Mouse (Mus musculus) neural tube, embryonic 14.5 days (tissue): ENCODE measurements around the gene Adgrl3. TPM values are rescaled to one million over a fixed set of nuclear protein-coding genes. Genes with fewer than 3 reads are reported as not detected.

ENCODE experiments used
- ATAC-seq: fragments of 200-750 bp; cut with Nextera tagmentation; 2 replicates; pipeline ENCODE4 v1.8.0; 2017; ENCODE audit warnings: low read depth, mild to moderate bottlenecking, moderate TSS enrichment, moderate library complexity
- H3K27ac ChIP-seq: fragments of 300-500 bp; sonication (generic); 2 replicates; pipeline ENCODE4 v1.5.1; 2014; ENCODE audit warnings: low read depth, mild to moderate bottlenecking, control low read depth, low read length, moderate library complexity, mixed read lengths
- H3K27me3 ChIP-seq: fragments of 300-500 bp; sonication (generic); 2 replicates; pipeline ENCODE4 v1.6.1; 2014; ENCODE audit warnings: low read length; ENCODE audit not compliant: control insufficient read depth, insufficient read depth
- H3K36me3 ChIP-seq: fragments of 300-500 bp; sonication (generic); 2 replicates; pipeline ENCODE4 v1.6.1; 2014; ENCODE audit warnings: low read length, mixed read lengths; ENCODE audit not compliant: control insufficient read depth, insufficient read depth
- H3K4me1 ChIP-seq: fragments of 300-500 bp; sonication (generic); 2 replicates; pipeline ENCODE4 v1.6.1; 2014; ENCODE audit warnings: low read length; ENCODE audit not compliant: control insufficient read depth, insufficient read depth
- H3K4me2 ChIP-seq: fragments of 300-500 bp; sonication (generic); 2 replicates; pipeline ENCODE4 v1.6.1; 2014; ENCODE audit warnings: mild to moderate bottlenecking, low read depth, low read length, control low read depth
- H3K4me3 ChIP-seq: fragments of 300-500 bp; sonication (generic); 2 replicates; pipeline ENCODE4 v1.5.1; 2014; ENCODE audit warnings: low read depth, low read length, control low read depth, mixed read lengths
- H3K9ac ChIP-seq: fragments of 300-500 bp; sonication (generic); replicated peaks from 2 replicates; pipeline ENCODE4 v1.6.1; 2014; ENCODE audit warnings: low read depth, mild to moderate bottlenecking, control low read depth, low read length, mixed read lengths
- H3K9me3 ChIP-seq: fragments of 300-500 bp; sonication (generic); 2 replicates; pipeline ENCODE4 v1.6.1; 2016; ENCODE audit warnings: low read length; ENCODE audit not compliant: control insufficient read depth
- WGBS: fragments of 180-500 bp; shearing (Covaris S2); extraction: QIAGEN DNeasy Blood & Tissue Kit; methylation state at CpG from one replicate; pipeline ENCODE4 v1.1.7; 2014; 5-methylcytosine and 5-hydroxymethylcytosine counted together
- polyA plus RNA-seq: library from polyadenylated mRNA; unstranded; fragments of >200 nt; fragmentation: Nextera tagmentation; extraction: Ambion mirVana; gene quantifications from 2 replicates; pipeline ENCODE4 v1.2.1, GENCODE M21; 2014

Gene Adgrl3
- polyA plus RNA-seq, 1 experiment from 2014 or later, result 98.7 TPM

DNA sequence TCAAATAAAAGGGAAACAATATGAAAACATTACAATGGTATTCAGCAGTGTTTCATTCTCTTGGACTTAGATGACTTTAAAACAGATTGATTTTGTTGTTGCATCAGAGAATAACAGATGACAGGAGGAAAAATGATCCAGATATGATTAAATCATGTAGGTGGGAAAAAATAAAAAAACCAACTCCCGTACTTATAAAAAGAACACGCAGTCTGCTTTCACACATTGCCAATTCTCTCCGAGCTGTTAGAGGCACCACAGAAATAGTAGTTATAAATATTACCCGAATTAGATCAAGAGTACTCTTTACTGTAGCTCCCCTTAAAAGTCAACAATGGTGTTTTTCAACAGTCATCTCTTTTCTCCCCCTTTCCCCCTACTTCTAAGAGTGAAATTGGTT, 302.1 kb downstream of the Adgrl3 start:
- no peak for ATAC-seq
- H3K36me3 ChIP-seq, result no peaks in the 10 kb centered on the region
- H3K9me3 ChIP-seq, result no peaks in the 10 kb centered on the region
- no peak overlapping the region for H3K4me3 ChIP-seq
- no peaks in the 10 kb centered on the region for H3K4me1 ChIP-seq
- WGBS, result 91% methylated on average over 4 of the region's 4 CpGs
- no peak overlapping the region for H3K27ac ChIP-seq
- no peak overlapping the region for H3K4me2 ChIP-seq
- H3K27me3 ChIP-seq, result no peaks in the 10 kb centered on the region
- no peak overlapping the region for H3K9ac ChIP-seq

DNA sequence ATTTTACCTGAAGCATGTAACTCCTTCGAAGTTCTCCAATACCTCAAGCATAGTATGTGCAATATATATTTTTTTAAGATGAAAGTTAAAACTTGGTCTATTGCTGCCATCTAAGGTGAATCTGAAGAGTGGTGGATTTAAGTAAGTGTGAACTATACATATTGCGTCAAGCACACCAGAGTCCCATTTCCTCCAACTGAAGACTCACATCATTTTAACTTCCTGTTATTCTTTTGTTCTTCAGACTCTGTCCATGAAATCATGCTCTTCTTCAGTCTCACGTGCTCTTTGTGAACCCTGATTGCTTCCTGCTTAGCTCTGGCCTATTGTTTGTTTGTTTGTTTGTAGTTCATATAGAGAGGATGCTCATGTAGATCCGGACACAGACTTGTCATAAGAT, 307.0 kb downstream of the Adgrl3 start:
- no peak overlapping the region for H3K27ac ChIP-seq
- ATAC-seq, result no peak
- 83% methylated on average over 4 of the region's 4 CpGs for WGBS
- no peaks in the 10 kb centered on the region for H3K27me3 ChIP-seq
- H3K9me3 ChIP-seq, result no peaks in the 10 kb centered on the region
- no peak overlapping the region for H3K4me2 ChIP-seq
- no peak overlapping the region for H3K4me3 ChIP-seq
- H3K9ac ChIP-seq, result no peak overlapping the region
- no peaks in the 10 kb centered on the region for H3K4me1 ChIP-seq
- no peaks in the 10 kb centered on the region for H3K36me3 ChIP-seq

DNA sequence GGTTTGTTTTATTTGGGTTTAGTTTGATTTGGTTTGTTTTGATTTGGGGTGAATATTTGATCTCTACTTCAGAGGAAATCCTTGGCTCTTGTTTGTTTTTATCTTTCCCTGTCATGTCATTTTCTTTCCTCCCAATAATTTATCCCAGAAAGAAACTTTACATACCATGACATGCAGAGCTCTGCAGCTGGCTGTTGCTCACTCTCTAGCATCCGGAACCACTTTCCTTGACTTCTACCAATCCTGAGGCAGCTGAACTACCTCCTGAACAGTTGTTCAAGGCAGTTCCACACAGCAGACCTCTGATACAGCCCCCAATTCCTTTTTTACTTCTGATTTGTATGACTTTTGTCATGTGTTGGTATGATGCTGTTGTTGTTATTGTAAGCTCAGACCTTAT, 307.5 kb downstream of the Adgrl3 start:
- H3K4me1 ChIP-seq, result no peaks in the 10 kb centered on the region
- no peak overlapping the region for H3K4me2 ChIP-seq
- 75% methylated on average over 1 of the region's 1 CpGs for WGBS
- no peak overlapping the region for H3K9ac ChIP-seq
- no peak for ATAC-seq
- H3K27ac ChIP-seq, result no peak overlapping the region
- no peaks in the 10 kb centered on the region for H3K27me3 ChIP-seq
- H3K36me3 ChIP-seq, result no peaks in the 10 kb centered on the region
- H3K9me3 ChIP-seq, result no peaks in the 10 kb centered on the region
- no peak overlapping the region for H3K4me3 ChIP-seq

DNA sequence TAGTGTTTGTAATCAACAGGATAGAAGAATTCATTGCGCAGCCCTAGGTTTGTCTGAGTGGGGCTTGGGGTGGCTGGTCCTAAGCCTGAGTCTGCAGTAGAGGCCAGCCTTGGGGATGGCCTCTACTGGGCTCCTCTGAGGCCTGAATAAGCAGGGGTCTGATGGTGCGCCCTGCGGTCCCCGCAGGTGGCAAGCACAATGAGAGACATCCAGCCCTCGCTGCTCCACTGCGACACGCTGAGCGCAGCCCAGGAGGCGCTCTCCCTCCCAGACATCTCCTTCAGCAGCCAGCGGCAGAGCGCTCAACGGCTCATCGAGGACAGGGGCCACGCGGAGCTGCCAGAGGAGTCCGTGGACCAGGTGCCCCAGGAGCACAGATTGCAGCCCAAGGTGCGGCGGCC, 309.6 kb downstream of the Adgrl3 start:
- peak; percentile 60; the same call in 1 of the 2 replicates for ATAC-seq

DNA sequence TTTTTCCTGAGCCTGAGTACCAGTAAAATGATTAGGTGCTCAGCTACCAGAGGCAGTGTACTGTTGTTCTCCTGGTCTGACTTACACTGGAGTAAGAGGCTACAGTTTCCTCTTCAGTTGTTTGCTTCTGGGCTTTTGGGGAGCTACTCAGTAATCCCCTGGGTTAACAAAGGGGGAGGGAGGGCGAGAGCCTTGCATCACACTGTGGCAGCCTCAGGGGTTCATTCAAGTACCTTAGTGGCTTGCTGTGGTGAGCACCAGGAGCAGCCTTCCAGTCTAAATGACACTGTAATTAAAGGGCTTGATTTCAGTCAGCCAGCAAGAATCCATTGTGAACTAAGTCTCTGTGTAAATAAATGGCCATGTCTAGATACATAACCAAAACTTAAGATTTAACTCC, 324.4 kb downstream of the Adgrl3 start:
- 26% methylated on average over 1 of the region's 1 CpGs for WGBS
- no peaks in the 10 kb centered on the region for H3K27me3 ChIP-seq
- ATAC-seq, result no peak
- H3K4me1 ChIP-seq, result peaks cover 3% of the 10 kb centered on the region; the same call in 1 of the 2 replicates
- no peak overlapping the region for H3K4me3 ChIP-seq
- no peak overlapping the region for H3K27ac ChIP-seq
- H3K9me3 ChIP-seq, result no peaks in the 10 kb centered on the region
- no peaks in the 10 kb centered on the region for H3K36me3 ChIP-seq
- no peak overlapping the region for H3K4me2 ChIP-seq
- no peak overlapping the region for H3K9ac ChIP-seq

More for the DNA sequence above, 309.6 kb downstream of the Adgrl3 start:
- Histone ChIP-seq H3K27ac (no peak overlapping the region), H3K36me3 (no peaks in the 10 kb centered on the region), H3K4me1 (no peaks in the 10 kb centered on the region), H3K4me3 (no peak overlapping the region), H3K9ac (0 out of 2 replicates have a peak overlapping the region, but pooled peaks have one; percentile 2), H3K9me3 (no peaks in the 10 kb centered on the region), H3K27me3 (no peaks in the 10 kb centered on the region), H3K4me2 (no peak overlapping the region)
- whole genome bisulfite sequencing, result 18% methylated on average over 18 of the region's 18 CpGs

DNA sequence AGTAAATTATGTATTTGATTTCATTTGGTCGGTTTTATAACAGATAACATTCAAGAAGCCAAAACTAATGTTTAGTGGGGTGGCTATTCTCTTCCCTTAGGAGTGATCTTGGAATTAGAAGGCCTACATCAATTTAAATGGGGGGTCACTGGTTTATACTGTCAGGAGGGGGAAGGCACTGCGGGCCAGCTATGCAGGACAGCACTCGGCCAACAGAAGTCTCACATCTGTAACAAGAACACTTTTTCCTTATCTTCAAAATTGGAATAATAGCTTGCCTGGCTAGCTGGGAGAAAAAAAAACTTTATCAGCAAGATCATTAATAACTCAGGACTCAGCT, 325.1 kb downstream of the Adgrl3 start:
- Histone ChIP-seq H3K4me2 (no peak overlapping the region), H3K4me3 (no peak overlapping the region), H3K9me3 (no peaks in the 10 kb centered on the region), H3K4me1 (peaks cover 3% of the 10 kb centered on the region; the same call in 1 of the 2 replicates), H3K27me3 (no peaks in the 10 kb centered on the region), H3K27ac (no peak overlapping the region), H3K36me3 (no peaks in the 10 kb centered on the region), H3K9ac (no peak overlapping the region)
- no peak for ATAC-seq
- 54% methylated on average over 3 of the region's 3 CpGs for WGBS

DNA sequence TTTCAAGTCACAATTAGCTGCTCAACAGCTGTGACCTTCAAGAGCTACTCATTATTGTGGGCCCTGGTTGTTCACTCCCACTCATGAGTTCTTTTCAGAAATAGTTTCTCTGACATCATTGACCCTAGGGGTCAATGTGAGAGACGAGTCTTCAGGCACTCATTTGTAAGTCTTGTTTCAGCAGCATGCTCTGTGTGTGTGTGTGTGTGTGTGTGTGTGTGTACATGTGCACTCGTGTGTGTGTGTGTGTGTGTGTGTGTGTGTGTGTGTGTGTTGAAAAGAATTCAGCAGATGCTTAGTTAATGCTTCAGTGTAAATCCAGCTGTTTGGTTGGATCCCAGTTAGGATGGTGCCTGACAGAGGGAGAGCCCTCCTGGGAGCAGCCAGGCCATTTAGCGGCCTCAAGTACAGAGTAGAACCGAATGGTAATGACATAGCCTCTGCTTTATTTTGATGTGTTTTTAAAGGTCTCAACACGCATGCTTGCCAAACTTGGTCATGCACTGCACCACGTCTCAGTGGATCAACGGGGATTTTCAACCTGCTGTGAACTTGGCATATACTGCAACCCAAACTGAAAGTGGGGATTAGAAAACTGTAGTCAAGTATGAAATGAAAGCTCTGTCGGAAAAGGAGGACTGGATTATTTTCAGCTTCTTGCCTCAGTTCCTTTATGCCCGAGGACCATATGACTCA, 325.6 kb downstream of the Adgrl3 start:
- no peak overlapping the region for H3K4me3 ChIP-seq
- H3K27me3 ChIP-seq, result no peaks in the 10 kb centered on the region
- H3K36me3 ChIP-seq, result no peaks in the 10 kb centered on the region
- no peaks in the 10 kb centered on the region for H3K9me3 ChIP-seq
- WGBS, result 51% methylated on average over 9 of the region's 9 CpGs
- peaks cover 3% of the 10 kb centered on the region; the same call in 1 of the 2 replicates for H3K4me1 ChIP-seq
- H3K9ac ChIP-seq, result no peak overlapping the region
- ATAC-seq, result peak; percentile 59; the same call in 1 of the 2 replicates
- H3K4me2 ChIP-seq, result no peak overlapping the region
- H3K27ac ChIP-seq, result no peak overlapping the region

DNA sequence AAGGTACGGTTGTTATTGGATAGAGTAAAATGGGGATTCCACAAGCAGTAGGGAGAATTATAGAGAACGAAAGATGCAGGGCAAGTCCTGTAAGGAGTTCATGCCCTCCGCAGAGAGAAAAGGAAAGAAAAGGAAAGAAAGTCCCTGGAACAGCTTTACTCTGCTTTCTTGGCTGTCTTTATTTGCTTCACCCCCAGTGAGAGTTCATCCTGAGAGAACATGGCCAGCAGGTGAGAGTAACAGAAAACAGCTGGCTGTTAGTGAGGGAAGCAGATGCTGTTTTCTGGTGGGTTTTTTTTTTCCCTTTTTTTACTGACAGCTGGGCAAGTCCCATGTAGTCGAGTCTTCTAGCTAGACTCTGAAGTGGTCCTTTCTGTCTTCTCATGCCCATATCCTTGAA, 327.6 kb downstream of the Adgrl3 start:
- WGBS, result 68% methylated on average over 4 of the region's 4 CpGs
- Histone ChIP-seq H3K36me3 (no peaks in the 10 kb centered on the region), H3K4me1 (peaks cover 3% of the 10 kb centered on the region; the same call in 1 of the 2 replicates), H3K9me3 (no peaks in the 10 kb centered on the region), H3K4me2 (no peak overlapping the region), H3K9ac (no peak overlapping the region), H3K4me3 (no peak overlapping the region), H3K27ac (no peak overlapping the region), H3K27me3 (no peaks in the 10 kb centered on the region)
- ATAC-seq, result no peak

DNA sequence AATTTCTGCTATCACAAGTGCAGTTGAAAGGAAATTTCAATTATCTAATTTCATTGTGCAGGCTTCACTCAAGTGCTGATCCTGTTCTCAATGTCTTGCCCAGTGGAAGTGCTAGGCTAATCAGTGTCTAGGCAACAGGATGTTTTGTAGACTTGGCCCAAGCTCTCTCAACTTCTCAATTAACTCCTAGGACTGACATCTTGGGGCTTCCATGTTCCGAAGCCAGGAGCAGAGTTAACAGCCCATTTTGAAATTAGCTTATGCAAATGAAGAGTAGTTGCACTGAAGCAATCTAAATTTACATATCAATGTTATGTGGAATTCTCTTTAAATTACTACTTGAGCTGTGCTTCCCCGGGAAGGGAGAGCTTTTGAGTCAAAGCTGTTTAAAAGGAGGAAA, 339.6 kb downstream of the Adgrl3 start:
- ATAC-seq, result peak; percentile 80; the same call in 1 of the 2 replicates
- Histone ChIP-seq H3K36me3 (no peaks in the 10 kb centered on the region), H3K27me3 (no peaks in the 10 kb centered on the region), H3K9ac (no peak overlapping the region), H3K4me3 (no peak overlapping the region), H3K9me3 (no peaks in the 10 kb centered on the region), H3K4me1 (no peaks in the 10 kb centered on the region), H3K4me2 (no peak overlapping the region), H3K27ac (no peak overlapping the region)
- WGBS, result 17% methylated on average over 2 of the region's 2 CpGs
